Mouse (Mus musculus) CD4-positive naive resting alpha-beta T cell, adult 57 days (primary cell): ENCODE data around the gene Ppp6r3. TPM values are rescaled to one million over a fixed set of nuclear protein-coding genes. Genes with fewer than 3 reads are reported as not detected.

Experiments used
- total RNA-seq: library from RNA; stranded (reverse); gene quantifications from one replicate; pipeline ENCODE4 v1.2.4, GENCODE M21; 2023

The Ppp6r3 gene
- 146 TPM for total RNA-seq

GRCm38 (mm10) chr19:3575632-3576384, at the start of gene Ppp6r3:
Ppp6r3 (minus strand) TSS chr19:3575749.

DNA sequence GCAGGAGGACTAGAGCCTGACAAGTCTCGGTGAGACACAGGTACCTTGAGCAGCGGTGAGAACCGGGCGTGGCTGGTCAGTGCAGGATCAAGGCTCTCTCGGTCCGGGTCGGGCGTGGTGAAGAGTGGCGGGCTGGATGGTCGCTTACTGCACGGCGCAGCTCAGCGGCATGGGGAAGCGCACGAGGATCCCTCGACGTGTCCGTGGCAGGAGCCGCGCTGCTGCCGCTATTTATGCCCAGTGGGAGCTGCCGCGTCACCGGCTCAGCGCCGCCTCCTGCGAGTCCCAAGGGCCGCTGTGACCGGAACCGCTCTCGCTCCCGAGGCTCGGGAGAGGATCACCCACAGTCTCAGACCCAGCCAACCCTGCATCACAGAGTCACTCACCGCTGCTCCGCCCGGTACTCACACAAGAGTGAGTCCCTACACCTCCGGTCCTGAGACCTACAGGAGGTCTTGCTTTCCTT, 161.2 kb downstream of the Ppp6r3 start, which contains the start of gene Gal:
Gene Gal, minus strand, starts transcription at position 277 of the 466 bp plus-strand sequence.

Other genes with a start within 250 kb of the Ppp6r3 start
- 0.80 TPM for gene Tesmin, start 186.9 kb downstream of the Ppp6r3 start, total RNA-seq
- gene Gal, start 161.2 kb downstream of the Ppp6r3 start, total RNA-seq, result not detected
- 8.2 TPM for gene Lrp5, start 110.8 kb upstream of the Ppp6r3 start, total RNA-seq
- gene 1810055G02Rik, start 132.5 kb upstream of the Ppp6r3 start, total RNA-seq, result 6.4 TPM
- 169 TPM for gene Kmt5b, start 191.7 kb upstream of the Ppp6r3 start, total RNA-seq